Mouse (Mus musculus) T-cell, adult 2 months (primary cell): ENCODE measurements around the gene Insc.

ENCODE experiments used
- DNase-seq: peaks from one replicate; pipeline ENCODE4 v3.0.0; 2022; ENCODE audit warnings: low spot score

Gene Insc

DNA sequence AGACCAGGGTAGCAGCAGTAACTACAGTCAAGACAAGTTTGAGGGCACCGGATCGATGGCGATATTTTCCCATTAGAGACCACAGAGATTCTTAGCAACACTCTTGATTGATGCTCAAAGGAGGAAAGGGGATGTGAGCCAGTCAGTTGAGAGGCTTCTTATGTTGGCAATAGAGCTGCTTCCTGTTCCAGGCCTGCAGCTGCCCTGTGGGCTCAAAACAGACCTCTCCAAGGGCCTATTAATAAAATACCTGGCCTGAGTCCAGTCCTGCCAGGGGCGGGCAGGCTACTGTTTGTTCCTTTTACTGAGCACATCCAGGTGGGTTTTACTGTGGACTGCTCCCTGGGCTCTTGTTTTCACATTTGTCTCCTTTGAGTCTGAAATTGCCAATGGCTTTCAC lies 83.9 kb downstream of the Insc start:
- DNase-seq = no peak

DNA sequence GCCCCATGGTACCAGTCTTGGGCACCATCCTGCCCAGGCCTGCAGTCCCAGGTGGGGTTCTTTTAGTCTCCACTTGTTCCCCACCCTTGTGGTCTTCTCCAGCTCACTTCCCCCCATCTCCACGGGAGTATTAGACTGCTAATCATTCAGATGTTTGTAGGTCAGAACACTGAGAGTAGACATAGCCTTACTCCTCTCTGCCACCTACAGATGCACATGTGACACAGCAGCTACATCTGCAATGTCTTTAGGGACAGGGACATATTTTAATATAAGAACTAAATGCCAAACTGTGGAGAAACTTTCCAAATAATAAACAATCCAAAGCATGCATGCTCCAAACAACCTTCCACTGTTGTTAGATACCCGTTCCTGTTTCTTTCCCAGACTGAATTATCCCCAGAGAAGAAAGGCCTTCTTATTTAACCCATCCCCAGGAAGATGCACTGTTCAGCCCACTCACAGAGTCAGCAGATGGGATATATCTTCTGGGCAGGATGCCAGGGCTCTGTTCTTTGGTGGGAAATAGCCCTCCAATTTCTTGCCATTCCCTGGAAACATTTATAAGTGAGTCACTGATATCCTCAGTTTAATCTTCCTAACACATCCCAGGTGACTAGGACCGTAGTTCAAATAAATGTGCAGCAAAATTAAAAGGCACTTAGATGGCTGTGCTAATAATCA lies 88.9 kb downstream of the Insc start:
- no peak for DNase-seq

DNA sequence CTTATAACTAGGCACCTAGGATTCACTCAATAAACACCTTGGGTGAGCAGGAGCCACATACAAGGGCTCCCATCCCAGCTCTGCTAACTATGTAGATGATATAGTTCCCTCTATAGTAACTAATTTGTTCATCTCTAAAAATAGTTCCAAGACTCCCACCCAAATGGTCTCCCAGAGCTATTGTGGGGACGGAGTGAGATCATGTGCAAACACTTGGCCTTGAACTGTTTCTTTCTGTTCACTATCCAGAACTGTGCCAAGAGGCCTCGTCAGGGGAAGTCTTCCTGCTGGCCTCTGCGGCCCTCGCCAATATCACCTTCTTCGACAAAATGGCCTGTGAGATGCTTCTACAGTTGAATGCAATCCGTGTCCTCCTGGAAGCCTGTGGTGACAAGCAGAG lies 91.0 kb downstream of the Insc start:
- DNase-seq = no peak

DNA sequence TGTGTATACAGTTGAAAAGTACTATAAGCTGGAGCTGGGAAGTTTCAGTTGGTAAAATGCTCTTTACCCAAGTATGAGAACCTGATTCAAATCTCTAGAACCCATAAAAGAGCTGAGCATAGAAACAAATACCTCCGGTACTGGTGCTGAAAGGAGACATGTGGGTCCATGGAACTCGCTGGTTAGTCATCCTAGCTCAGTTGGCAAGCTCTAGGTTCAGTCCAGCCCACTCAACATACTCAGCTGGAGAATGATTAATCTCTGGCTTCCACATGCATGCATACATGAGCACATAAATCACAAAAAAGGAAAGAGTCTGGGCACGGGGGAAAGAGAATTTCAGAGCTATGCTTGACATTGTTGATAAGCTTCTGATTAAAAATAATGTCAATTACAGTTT lies 93.8 kb downstream of the Insc start:
- no peak for DNase-seq

DNA sequence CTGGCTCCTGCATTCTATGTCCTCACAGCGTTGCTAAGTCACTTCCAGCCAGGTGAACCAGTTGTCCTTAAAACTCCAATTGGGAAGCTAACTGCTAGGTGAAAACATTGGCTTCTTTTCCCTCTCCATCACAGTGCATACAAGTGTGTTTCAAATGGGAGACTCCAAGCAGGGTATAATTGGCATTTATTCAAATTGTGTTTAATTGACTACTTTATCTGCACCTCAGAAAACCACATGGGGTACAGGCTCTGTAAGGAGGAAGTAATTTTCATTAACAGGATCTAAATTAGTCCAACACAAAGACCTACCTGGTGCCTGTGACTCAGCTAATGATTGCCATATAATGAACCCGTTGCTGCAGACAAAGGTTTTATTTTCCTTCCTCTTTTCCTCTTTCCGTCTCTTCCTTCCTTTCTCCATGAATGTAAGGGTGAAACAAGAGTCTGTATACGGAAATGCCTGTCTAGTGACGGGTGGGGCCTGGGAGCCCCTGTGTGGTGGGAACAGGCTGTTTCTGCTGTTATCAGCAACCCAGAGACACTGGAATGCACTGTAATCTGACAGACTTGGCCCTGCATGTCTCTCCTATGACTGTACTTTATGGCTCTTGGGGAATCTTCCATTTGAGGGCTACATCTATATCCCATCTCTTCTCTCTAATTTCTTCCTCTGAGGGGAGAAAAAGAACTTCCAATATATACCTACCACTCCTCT lies 96.7 kb downstream of the Insc start:
- no peak for DNase-seq

DNA sequence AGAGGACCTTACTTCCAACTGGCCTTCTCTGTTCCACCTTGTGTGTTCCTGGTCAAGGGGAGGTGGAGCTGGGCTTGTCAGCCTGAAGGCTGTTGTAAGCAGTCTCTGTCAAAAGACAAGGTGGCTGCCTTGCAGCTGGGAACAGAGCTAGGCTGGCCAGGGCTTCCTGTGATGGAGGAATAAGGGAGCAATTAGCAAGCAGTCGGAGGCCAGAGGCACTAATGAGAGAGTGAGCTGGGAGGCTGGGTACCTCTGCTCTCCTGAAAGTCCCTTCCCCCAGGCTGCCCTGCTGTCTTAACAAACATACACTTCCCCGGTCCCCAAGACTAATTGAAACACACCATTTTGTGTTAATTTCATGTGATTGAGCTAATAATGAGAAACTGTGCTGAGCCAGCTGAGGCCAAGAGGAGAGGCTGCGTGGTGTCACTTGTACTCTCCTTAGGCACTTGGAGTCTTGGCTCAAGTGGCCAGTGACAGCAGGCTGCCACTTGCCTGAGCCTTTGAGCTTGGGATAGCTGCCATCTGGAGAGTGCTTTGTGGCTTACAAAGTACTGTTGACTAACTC lies 99.2 kb downstream of the Insc start:
- no peak for DNase-seq

DNA sequence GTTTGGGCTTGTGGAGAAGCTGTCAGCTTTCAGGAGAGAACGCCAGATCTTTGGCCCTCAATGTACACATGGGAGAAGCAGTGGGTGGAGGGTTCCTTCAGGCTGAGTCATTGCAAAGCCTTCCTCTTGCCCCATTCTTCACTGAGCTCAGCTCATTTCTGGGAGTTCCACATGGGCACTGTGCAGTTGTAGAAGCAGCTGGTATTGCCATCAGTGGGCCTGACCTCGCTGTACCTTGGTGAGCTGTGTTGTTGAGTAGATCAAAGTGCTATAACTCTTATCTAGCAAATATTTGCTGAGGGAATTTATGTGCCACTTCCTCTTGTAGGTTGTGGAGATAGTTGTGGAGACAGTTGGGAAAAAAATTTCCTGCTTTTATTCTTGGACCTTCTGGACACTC lies 103.7 kb downstream of the Insc start:
- no peak for DNase-seq

DNA sequence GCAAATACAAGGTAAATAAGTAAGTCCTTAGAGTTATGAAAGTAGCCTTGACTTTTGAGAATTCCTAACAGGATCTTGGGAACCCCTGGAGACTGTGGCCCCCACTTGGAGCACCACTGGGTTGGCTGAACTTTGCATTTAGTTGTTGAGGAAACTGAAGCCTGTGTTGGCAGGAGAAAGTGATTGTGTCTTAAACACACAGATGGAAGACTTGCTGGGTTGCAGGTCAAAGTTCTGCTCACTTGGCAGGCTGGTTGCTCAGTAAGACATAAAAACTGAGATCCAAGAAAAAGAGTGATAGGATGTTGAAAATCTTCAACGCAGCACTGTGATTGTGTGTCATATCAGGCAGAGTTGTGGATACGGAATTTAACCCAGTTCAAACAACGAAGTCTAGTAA lies 108.9 kb downstream of the Insc start:
- DNase-seq = no peak

DNA sequence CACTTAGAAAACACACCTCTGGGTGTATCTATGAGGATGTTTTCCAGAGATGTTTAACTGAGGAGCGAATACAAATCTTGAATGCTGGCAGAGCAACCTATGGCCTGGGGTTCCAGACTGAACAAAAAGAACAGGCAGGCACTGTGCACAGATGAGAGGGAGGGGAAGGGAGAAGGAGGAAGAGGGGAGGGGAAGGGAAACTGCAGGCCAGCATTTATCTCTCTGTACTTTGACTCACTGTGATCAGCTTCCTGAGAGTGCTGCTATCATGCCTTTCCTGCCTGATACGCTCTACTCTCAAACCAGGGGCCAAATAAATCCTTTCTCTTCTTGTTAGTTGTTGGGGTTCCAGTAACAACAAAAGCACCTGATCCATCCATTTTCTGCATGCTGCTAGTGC lies 110.7 kb downstream of the Insc start:
- DNase-seq = no peak

DNA sequence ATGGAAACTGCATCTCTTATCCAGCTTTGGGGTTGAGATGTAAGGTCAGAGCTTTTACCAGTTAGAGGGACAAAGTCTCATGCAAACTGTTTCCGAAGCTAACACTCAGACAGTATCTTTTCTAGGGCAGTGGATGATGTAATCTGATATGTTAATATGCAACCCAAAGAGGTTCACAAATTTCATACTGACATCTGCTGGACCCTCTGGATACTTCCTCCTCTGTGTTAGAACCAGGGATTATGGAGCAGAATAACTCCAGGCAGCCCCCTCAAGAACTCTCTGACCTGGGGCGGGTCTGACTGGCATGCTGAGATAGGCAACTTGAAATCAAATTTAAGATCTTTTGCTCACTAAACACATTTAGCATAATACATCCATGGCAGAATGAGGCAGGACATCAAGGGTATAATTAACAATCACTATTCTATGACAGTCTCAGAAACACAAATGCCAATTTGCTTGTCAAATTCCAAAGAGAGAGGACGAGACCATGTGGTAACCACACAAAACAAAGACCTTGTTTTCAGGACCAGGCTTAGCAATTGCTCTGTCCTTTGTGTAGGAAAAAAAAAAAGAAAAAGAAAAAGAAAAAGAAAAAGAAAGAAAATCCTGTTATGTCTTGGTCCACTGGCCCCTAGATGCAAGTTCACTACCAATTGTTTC lies 117.5 kb downstream of the Insc start:
- DNase-seq = no peak

DNA sequence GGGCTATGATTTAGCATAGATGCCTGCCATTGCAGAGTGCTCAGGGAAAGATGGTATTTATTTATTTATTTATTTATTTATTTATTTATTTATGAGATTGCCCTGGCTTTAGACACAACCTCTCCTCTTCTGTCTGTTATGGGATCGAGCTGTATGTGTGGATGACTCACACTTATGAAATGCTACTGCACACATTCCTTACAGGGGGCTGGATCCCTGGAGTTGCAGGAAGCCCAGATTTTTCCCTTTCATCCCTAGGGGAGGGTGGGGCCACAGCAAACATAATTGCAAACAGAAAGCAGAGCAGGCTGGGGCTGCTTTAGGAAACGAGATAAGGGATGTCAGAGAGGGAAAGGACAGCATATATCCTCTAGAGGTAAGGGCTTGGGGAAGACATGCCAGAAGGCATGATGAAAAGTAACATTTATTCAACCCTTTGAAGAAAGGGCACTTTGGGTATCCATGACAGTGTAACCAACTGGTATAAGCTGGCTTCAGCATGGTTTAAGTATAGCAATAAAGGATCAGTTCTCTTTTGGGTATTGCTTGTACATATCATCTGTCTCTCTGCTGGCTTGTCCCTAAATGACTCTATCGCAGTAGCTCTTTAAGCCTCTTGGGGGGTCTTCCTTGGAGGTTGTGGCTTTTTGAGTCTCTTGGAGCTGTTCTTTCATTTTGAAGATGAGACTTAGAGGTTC lies 130.0 kb downstream of the Insc start:
- no peak for DNase-seq

DNA sequence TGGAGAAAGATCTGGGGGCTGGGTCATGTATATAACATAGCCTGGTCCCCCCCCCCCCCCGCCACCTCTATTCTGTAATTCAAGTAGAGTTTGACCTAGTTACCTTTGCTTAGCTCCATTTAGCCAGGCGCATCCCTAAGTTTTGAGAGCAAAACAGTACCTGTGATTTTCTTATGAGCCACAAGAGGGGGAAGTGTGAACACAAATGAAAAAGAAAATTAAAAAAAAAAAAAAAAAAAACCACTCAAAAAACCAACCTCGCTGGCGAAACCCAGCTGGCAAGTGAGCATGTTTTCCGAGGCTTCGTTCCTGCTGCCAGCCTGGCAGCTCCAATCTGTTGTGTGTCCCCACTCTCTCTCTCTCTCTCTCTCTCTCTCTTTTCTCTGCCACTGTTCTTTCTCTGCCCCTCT lies 130.5 kb downstream of the Insc start:
- no peak for DNase-seq

DNA sequence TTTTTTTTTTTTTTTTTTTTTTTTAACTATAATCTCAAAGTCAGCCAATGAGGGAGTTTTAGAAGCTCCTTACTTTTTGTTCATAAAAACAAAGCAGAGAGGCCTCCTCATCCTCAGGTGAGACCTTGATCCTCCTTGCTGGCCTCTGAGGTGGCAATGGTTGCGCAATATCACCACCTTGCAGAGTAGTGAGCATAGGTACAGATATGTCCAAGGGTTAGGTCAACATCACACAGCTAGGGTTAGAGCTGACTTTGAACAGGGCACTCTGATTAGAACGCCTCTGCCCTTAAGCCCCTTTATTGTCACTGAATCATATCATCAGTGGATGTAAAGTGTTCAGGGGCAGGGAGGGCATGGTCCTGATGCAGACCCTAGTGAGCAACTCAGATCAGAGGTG lies 131.1 kb downstream of the Insc start:
- no peak for DNase-seq

DNA sequence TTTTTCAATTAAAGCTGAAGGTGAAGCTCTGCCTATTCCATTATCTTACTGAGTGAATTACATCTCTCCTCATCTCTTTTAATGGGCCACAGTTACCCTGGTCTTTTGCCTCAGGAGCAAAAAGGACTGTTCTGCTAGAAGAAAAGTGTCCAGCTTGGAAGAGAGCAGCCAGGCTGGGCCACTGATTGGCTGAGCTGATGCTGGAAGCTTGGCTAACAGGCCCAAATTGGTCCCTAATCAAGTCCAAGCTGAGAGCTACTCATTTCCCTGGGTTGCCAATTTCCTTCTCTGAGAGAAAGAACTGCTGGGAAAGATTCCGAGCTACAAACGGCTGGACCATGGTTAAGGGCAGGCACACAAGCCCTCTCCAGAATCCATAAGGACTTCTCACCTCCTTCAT lies 140.1 kb downstream of the Insc start:
- DNase-seq = no peak

DNA sequence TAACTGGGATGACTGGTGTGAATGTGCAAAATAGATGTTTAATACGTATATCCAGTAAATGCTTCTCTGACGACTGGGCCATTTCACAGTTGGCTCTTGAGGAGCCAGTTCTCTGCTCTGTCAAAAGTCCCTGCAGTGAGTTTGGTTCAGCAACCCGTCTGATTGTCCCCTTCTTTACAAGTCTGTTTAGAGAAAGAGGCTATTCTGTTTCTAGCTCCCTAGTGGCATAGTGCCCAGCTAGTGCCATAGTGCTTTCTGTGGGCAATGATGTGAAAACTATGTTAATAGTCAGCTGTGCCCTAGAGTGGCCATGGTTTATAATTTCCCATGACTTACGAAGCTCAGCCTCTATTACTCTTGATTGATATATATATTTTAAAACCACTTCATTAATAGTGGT lies 143.4 kb downstream of the Insc start:
- no peak for DNase-seq

DNA sequence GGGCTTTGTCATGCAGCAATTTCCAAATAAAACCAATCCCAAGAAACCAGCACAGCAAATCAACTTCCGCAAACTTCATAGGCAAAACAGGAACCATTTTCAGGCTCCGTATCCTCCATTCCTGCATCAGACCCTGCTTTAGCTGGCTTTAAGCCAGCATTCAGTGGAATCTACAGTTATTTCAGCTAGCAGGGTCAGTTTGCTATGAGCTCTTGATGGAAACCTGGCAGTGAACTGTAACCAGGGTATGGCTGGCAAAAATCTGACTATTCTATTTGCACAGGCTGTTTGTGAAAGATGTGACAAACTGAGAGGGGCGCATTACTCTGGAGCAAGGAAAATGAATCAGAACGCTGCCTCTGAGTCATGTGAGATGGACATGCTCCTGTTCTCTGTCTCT lies 146.7 kb downstream of the Insc start:
- DNase-seq = no peak

DNA sequence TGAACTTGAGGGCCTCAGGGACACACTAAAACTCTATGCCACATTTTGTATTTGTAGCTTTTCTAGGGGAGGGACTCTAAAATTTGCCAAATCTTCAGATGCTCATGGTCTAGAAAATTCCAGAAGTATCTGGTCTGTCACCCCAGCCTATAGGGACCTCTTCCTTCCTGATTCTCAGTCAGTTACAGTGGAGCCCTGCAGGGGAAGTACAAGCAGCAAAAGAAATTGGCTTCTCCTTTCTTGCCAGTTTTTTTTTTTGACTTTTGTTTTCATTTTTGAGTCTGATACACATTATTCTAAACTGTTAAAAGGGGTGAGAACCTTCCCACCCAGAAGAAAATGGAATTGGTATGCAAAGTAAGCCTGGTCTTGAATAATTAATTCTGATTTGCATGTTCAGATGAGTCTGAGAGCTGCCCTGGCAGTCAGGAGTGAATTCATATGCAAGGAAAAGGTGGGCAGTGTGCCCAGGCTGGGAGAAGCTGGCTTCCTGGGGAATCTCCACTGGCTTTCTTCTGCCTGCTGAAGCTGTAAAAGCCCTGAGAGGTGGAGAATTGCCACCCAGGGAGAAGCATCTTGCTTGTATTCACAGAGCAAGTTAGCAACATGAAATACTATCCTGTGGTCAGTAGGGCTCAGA lies 149.2 kb downstream of the Insc start:
- no peak for DNase-seq

DNA sequence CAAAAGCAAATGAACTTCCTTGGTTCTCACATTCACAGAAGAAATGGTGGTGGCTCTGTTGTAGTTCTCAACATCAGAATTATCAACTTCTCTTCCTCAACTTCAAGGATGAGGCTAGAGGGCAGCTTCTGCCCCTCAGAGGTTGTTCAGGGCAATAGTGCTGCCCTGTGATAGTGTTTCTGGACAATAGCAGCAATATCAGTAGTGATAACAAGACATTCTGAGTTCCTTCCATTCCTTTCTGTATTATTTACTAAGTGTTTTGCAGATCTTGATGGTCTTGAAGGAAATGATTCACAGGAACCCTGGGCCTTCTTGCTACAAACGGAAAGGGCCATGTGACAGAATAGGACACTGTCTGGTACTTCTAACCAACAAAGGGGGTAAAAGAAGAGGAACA lies 150.4 kb downstream of the Insc start:
- DNase-seq = no peak

DNA sequence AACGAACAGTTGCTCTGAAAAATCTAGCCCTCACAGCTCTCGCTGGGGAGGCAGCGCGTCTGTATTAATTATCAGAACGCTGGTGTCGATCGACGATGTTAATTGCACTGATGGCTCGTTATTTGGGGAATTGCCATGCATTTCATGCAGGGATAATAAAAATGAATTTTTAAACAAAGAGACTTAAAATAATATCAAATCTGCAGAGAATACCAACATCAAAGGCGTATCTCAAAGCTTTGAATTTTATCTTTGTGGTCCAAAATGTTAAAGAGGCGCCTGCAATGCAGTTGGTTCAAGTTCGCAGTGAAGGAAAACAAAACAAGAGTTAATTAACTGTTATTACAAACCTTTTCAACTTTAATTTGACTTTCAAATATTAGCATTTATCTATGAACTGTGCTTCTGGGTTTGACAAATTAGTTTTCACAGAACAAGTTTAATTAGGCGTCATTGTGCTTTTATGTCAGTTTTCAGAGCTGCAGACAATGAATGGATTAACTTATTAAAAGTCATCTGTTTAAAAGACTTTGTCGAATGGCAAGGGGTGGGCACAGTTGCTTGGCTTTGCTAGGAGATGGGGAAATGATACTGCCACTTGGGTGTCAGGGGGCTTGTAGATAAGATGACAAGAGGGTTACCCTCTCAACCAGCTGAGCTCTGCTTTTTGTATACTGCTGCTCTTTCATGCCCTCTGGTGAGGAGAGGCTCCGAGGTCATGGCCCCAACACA lies 153.6 kb downstream of the Insc start:
- DNase-seq = no peak
